Mouse (Mus musculus): ENCODE data around the gene Dennd1a. TPM values are rescaled to one million over a fixed set of nuclear protein-coding genes. Genes with fewer than 3 reads are reported as not detected.
"Not testable (repeated sequence)": the region's sequence is repeated elsewhere in the genome, so short reads cannot be mapped to it uniquely, and the experiment has no call there.

Dennd1a gene
- total RNA-seq, 1 experiment from 2014 or later = 35.3 TPM

- no peak for ATAC-seq (ENCODE audit: extremely low read depth, insufficient number of reproducible peaks, low FRiP score, poor library complexity, severe bottlenecking)
These were observed 344.3 kb downstream of the Dennd1a start for GRCm38 (mm10) chr2:37942906-37943305.

DNA sequence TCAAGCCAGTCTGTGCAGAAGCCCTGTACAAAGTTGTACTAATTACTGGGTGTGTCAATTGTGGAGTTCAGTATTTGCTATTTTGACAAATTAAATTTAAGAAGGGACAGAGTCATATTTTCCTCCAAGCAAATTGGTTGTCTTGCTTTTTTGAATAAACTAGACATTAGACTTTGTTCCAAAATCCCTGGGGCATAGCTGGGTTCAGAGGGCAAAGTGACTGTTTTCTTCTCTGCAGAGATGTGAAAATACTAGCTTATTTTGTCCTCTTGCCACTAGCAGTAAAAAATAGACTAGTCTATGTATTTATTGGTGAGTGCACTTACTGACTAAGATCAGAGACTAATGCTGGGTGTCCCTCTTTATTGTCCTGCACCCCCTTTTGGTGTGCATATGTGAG lies 345.4 kb downstream of the Dennd1a start:
- no peak for ATAC-seq (ENCODE audit: extremely low read depth, insufficient number of reproducible peaks, low FRiP score, poor library complexity, severe bottlenecking)

- ATAC-seq (ENCODE audit: extremely low read depth, insufficient number of reproducible peaks, low FRiP score, poor library complexity, severe bottlenecking) = no peak
These were observed 346.3 kb downstream of the Dennd1a start for GRCm38 (mm10) chr2:37940845-37941361.

DNA sequence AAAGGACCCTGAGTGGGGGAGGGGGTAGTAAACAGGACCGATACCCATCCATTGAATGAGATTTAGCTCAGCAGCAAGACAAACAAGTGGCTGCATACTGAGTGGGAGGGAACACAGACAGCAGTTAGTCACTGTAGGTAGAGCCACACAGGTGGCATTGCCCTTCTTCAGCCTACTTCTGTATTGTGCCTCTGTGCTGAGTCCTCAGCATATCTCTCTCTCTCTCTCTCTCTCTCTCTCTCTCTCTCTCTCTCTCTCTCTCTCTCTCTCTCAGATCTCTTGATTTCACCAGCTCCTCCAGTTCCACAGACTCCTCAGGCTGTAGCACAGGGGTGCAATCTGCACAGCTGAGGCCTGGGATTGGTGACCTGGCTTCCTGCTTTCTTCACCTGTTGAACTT lies 347.2 kb downstream of the Dennd1a start:
- no peak for ATAC-seq (ENCODE audit: extremely low read depth, insufficient number of reproducible peaks, low FRiP score, poor library complexity, severe bottlenecking)

DNA sequence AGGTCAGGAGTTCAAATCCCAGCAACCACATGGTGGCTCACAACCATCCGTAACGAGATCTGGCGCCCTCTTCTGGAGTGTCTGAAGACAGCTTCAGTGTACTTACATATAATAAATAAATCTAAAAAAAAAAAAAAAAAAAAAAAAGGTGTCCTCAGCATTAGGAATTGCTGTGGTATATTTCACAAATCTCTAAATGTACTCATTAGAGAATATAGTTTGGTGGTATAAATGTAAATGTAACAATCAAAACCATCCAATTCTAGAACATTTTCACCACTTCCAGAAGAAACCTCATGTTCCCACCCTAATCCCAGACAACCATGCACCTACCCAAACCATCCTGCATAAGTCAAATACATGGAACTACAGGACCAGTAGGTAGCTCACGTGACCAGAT lies 350.3 kb downstream of the Dennd1a start:
- not testable (repeated sequence) for ATAC-seq (ENCODE audit: extremely low read depth, insufficient number of reproducible peaks, low FRiP score, poor library complexity, severe bottlenecking)

DNA sequence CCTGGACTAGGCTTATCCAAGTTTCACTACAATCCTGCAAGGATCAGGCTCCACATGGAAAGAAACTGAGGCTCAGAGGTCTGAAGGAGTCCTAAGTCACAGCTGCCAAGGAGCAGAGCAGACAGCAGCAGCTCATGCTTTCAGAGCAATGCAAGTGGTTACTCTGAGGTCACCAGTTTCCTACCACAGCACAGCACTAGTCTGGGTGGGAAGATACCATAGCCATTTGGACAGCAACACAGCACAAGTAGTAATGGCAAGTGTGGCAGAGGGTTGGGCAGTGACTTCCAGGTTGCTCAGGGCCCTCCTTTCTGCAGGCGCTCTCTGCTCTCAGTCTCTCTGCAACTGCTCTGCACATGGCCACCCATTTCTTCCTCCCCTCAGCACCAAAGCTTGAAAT lies 354.9 kb downstream of the Dennd1a start:
- ATAC-seq (ENCODE audit: extremely low read depth, insufficient number of reproducible peaks, low FRiP score, poor library complexity, severe bottlenecking) = no peak

- no peak for ATAC-seq (ENCODE audit: extremely low read depth, insufficient number of reproducible peaks, low FRiP score, poor library complexity, severe bottlenecking)
These were observed 355.9 kb downstream of the Dennd1a start for GRCm38 (mm10) chr2:37931018-37931930.

- no peak for ATAC-seq (ENCODE audit: extremely low read depth, insufficient number of reproducible peaks, low FRiP score, poor library complexity, severe bottlenecking)
These were observed 361.1 kb downstream of the Dennd1a start for GRCm38 (mm10) chr2:37926133-37926503.

DNA sequence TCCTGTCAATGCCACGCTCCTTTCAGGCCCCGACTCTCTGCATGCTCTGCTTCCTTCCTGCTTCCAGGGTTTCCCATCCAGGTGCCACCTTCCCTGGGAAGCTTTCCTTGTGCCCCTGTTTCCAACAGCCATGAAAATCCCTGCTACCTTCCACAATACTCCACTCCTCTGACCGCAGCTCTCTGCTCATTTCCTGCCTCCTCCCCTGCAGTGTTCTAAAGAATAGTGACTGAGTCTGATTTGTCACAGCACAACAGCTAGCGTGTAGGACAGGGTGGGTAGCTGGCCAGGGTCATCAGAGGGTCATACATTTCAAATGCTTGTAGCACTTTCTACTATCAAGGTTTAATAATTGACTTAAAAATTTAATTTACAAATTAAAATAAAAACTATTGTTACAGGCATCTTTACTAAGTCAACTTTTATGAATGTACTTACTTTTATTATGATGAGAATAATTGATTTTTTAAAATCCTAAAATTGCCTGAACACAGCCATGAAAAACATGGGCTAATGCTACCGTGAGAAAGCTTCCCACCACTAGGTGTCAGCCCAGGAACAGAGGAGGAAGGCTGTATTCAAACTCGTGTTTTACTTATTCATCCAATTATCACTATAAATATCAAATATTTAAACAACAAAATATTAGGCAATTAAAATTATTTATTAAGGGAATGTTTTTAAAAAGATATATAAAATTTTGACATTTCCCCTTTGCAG lies 361.6 kb downstream of the Dennd1a start:
- no peak for ATAC-seq (ENCODE audit: extremely low read depth, insufficient number of reproducible peaks, low FRiP score, poor library complexity, severe bottlenecking)

DNA sequence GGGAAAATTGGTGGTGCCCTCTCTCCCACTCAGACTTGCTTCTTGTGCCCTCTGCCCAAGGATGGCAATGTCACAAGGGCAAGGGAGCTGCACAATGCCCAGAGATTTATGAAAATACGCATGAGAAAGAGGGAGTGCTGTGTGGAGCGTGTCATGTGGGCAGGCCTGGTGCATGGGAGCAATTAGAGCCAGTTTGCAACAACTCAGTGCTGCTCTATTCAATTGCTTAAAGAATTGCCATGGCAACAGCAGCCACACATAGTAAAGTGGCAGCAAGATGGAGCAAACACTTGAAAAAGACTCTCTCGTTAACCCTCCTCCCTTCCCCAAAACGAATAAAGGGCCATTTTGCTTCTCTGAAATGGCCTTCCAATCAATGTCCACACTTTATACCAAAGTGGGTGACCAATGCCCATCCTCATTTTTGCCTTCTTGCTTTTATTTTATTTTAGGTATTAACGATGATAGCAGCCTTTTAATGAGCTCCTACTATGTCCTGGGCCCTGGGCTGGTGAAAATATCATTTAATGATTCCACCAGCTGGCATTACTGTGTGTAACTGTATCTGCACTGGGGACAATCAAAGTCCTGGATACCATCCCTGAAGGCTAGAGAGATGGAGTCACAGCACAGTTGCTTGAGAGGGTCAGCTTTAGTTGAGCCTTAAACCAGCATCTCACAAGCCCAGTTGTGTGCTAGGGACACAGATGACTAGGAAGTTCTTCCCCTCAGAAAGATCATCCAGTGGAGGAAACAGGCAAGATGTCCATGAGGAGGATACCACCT lies 378.3 kb downstream of the Dennd1a start:
- no peak for ATAC-seq (ENCODE audit: extremely low read depth, insufficient number of reproducible peaks, low FRiP score, poor library complexity, severe bottlenecking)

DNA sequence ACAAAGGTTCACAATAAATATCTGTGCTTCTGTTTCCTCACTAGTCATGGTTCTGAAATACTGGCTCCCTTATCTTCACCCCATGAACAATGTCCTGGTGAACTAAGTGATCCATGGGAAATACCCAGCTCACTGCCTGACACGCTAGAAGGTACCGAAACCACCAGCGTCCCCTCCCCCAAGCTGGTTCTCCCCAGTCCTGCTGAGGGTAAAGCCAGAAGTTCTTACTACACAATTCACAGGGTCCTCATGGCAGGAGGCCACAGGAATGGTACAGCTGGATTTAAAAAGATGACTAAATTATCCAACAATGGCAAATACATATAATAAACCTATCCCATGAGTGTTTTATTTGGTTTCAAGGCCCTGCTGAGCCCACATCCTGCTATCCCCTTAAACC lies 378.9 kb downstream of the Dennd1a start:
- no peak for ATAC-seq (ENCODE audit: extremely low read depth, insufficient number of reproducible peaks, low FRiP score, poor library complexity, severe bottlenecking)

DNA sequence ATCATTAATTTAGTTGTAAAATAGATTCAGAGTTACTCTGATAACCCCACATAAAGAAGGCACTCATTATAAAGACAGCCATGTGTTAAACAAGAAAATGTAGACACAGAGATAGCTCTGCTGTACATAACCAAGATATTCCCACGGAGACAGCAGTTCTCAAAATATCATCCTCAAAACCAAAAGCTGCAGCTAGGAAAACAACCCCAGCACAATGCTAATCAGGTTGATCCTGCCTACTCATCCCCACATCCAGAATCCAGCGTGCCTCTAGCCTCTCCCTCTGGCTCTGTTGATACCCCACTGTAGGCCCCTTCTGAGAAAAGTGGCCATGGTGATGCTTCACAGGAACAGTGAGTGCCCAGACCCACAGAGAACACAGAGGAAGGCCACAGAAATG lies 380.9 kb downstream of the Dennd1a start:
- ATAC-seq (ENCODE audit: extremely low read depth, insufficient number of reproducible peaks, low FRiP score, poor library complexity, severe bottlenecking) = no peak

DNA sequence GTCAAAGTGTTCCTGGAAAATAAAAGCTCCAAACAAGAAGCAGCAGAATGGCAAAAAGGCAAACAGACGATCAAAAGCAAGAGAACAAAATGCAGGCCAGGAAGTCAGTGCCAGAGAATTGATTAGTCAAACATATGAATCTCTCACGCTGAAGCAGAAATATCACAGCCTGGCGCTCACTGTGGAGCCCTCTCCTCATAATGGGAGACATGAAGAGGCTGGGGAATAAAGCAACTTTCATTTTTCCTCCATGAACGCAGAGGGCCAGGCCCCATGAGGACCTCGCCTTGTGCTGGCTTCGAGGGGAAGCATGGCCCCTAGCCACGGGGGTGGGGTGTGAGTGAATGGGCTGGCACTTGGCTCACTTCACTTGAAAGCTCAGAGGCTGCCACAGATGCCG lies 383.9 kb downstream of the Dennd1a start:
- ATAC-seq (ENCODE audit: extremely low read depth, insufficient number of reproducible peaks, low FRiP score, poor library complexity, severe bottlenecking) = no peak

DNA sequence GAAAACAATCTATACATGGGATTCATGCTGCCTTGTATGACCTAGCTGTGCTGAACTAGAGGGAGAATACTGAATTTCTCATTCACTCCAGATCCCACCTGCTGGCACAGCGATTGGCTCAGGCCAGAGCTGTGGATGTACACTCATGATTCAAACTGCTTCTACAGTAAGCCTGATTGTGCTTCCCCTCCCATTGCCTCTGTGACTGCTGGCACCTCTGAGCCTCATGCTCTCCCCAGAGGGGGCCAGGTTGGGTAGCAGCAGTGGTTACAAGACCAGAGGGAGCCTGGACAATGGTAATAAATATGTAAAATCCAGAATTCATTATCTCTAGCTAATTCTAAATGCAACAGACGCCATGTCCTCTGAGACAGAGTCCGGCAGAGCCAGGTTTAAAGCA lies 404.0 kb downstream of the Dennd1a start:
- no peak for ATAC-seq (ENCODE audit: extremely low read depth, insufficient number of reproducible peaks, low FRiP score, poor library complexity, severe bottlenecking)

DNA sequence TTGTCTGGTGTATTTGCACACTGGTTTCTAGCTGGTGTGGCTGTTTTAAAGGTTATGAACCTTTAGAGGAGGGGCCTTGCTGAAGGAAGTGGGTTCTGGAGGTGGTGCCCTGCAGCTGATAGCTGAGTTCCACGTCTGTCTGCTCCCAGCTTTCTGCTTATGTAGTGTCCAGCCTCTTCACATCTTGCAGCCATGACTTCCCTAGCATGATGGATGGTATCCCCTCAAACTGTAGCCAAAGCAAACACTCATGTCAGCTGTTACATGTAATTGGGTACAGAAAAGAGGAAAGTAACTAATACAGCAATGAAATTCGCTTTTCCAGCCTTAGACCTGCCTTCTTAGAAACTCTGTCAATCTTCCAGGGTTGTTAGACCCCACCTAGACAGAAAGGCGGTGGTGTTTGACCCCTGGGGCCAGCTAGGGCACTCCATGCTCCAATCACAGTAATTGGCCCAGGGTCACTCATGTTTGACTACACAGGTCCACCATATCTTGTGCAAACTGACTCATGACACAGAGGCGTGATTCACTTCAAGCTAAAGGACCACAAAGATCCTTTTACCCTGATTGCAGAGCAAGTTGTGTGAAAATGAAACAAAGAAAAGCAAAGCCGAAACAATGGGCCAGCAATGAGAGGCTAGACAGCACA lies 405.8 kb downstream of the Dennd1a start:
- no peak for ATAC-seq (ENCODE audit: extremely low read depth, insufficient number of reproducible peaks, low FRiP score, poor library complexity, severe bottlenecking)

DNA sequence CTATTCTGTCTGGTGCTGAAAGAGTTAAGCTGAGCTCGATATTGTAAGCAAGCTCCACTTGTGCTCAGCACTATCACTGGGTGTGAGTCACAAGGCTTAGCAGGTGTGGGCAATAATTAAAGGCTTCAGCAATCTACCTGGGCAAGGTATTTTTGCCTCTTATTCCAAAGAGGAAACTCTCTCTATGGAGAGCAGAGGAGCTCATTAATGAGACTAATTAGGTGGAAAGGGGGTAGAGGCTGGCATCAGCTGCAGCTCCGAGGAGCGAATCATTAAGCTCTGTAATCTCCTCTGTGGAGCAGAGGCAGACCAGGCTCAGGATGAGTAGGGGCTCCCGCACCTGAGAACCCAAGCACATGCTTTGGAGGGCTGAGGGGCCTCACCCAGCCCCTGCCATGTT lies 407.5 kb downstream of the Dennd1a start:
- ATAC-seq (ENCODE audit: extremely low read depth, insufficient number of reproducible peaks, low FRiP score, poor library complexity, severe bottlenecking) = no peak

GRCm38 (mm10) chr2:37872791-37873190 lies 414.4 kb downstream of the Dennd1a start:
- no peak for ATAC-seq (ENCODE audit: extremely low read depth, insufficient number of reproducible peaks, low FRiP score, poor library complexity, severe bottlenecking)

- no peak for ATAC-seq (ENCODE audit: extremely low read depth, insufficient number of reproducible peaks, low FRiP score, poor library complexity, severe bottlenecking)
These were observed 417.6 kb downstream of the Dennd1a start for GRCm38 (mm10) chr2:37869628-37870027.

- ATAC-seq (ENCODE audit: extremely low read depth, insufficient number of reproducible peaks, low FRiP score, poor library complexity, severe bottlenecking) = no peak
These were observed 419.8 kb downstream of the Dennd1a start for GRCm38 (mm10) chr2:37867387-37867786.

All from neutrophil, adult 5-6 weeks (primary cell).